Comparison of ENCODE assay signal across 28 mouse cellular contexts in genomic region chr2:172230126-172230525, GRCm38 (mm10). TPM values are rescaled to one million over a fixed set of nuclear protein-coding genes. Genes with fewer than 3 reads are reported as not detected.
"Had no signal": no experiment of that assay in that cellular context is flagged by ENCODE, and none has a peak within 500 bp of the region (broad histone marks: within the 10 kb centered on the region; RNA-seq: fewer than 3 reads in every experiment).

No protein-coding gene starts in this region.

- H3K9me3 ChIP-seq: liver, embryonic 15.5 days; midbrain, embryonic 10.5 days; midbrain, embryonic 12.5 days; neural tube, embryonic 13.5 days; neural tube, embryonic 15.5 days had no signal

- H3K36me3 ChIP-seq: liver, embryonic 15.5 days; midbrain, embryonic 10.5 days; midbrain, embryonic 12.5 days; neural tube, embryonic 13.5 days; neural tube, embryonic 15.5 days had no signal

- DNase-seq: lung, adult 18-20 months; lung, embryonic 14.5 days; lung, postnatal 10 days; lung, postnatal 4 days; midbrain, embryonic 14.5 days; retina, postnatal 1 day; right cerebral cortex, adult 18-20 months; right cerebral cortex, postnatal 25 days; spleen, adult 18-20 months; thymus, adult 2 months; thymus, postnatal 25 days; thymus, postnatal 4 days had no signal

- H3K9ac ChIP-seq: liver, embryonic 15.5 days; lung, embryonic 14.5 days; midbrain, embryonic 12.5 days; neural tube, embryonic 13.5 days; neural tube, embryonic 15.5 days had no signal

- H3K4me1 ChIP-seq: liver, embryonic 15.5 days; midbrain, embryonic 10.5 days; midbrain, embryonic 12.5 days; neural tube, embryonic 15.5 days had no signal

- H3K4me2 ChIP-seq: liver, embryonic 15.5 days; lung, embryonic 14.5 days; midbrain, embryonic 12.5 days; neural tube, embryonic 13.5 days; neural tube, embryonic 15.5 days had no signal

- H3K4me3 ChIP-seq: liver, embryonic 15.5 days; midbrain, embryonic 10.5 days; midbrain, embryonic 12.5 days; myocyte; neural tube, embryonic 13.5 days; neural tube, embryonic 15.5 days had no signal

- H3K27ac ChIP-seq: liver, embryonic 15.5 days; midbrain, embryonic 10.5 days; midbrain, embryonic 12.5 days; neural tube, embryonic 13.5 days; neural tube, embryonic 15.5 days had no signal

- H3K27me3 ChIP-seq: midbrain, embryonic 12.5 days; neural tube, embryonic 15.5 days had no signal

- ATAC-seq: midbrain, embryonic 16.5 days had no signal

RNA-seq across cellular contexts. Expression of gene Mc3r, which starts 18.2 kb away (rescaled TPM):
- total RNA-seq: megakaryocyte, adult 5-6 weeks; megakaryocyte-erythroid progenitor cell, adult 5-6 weeks had no signal
- polyA plus RNA-seq: lung, embryonic 14.5 days; lung, embryonic 16.5 days; midbrain, embryonic 10.5 days; midbrain, embryonic 12.5 days; myocyte; neural tube, embryonic 11.5 days; small intestine, adult 2 months; stomach, embryonic 14.5 days; stomach, embryonic 16.5 days; testis, adult 2 months; thymus, adult 2 months; urinary bladder, adult 2 months had no signal
